Mouse (Mus musculus) MEL (cell line): ENCODE measurements around the gene Gapt. TPM values are rescaled to one million over a fixed set of nuclear protein-coding genes. Genes with fewer than 3 reads are reported as not detected.
A peak's percentile ranks its signal among the peaks of the same experiment; 100 is the strongest.

ENCODE experiments used
- DNase-seq: peaks from one replicate; pipeline ENCODE4 v3.0.0; 2011; ENCODE audit warnings: low read depth, low spot score
- H3K27ac ChIP-seq: 2 replicates; pipeline ENCODE4 v1.5.1; 2012; ENCODE audit warnings: low read depth, mild to moderate bottlenecking, control low read depth, low read length, moderate library complexity; ENCODE audit not compliant: control insufficient read depth
- H3K27me3 ChIP-seq, 2 experiments: fragments of 150-350 bp in 1 of 2; sonication (generic) in 1 of 2; 2 replicates each; pipeline ENCODE4 v1.6.1; 2012; ENCODE audit warnings: low read length in 2 of 2, mild to moderate bottlenecking in 2 of 2, improper control_type of control experiment in 1 of 2, moderate library complexity in 1 of 2; ENCODE audit not compliant: insufficient read depth in 2 of 2, control insufficient read depth in 1 of 2
- H3K36me3 ChIP-seq, 2 experiments: 2 replicates each; pipeline ENCODE4 v1.6.1; 2012 to 2014; ENCODE audit warnings: low read length in 2 of 2, improper control_type of control experiment in 1 of 2, inconsistent platforms in 1 of 2, mild to moderate bottlenecking in 1 of 2; ENCODE audit not compliant: insufficient read depth in 2 of 2, control insufficient read depth in 1 of 2
- H3K4me1 ChIP-seq, 2 experiments: fragments of 150-350 bp in 1 of 2; sonication (generic) in 1 of 2; 2 replicates each; pipeline ENCODE4 v1.6.1; 2012; ENCODE audit warnings: low read length in 2 of 2, improper control_type of control experiment in 1 of 2, mild to moderate bottlenecking in 1 of 2; ENCODE audit not compliant: insufficient read depth in 2 of 2, control insufficient read depth in 1 of 2
- H3K4me3 ChIP-seq, 2 experiments: fragments of 150-350 bp in 1 of 2; sonication (generic) in 1 of 2; 2 replicates each; pipeline ENCODE4 v1.5.1; 2012; ENCODE audit warnings: low read depth in 2 of 2, low read length in 2 of 2, mild to moderate bottlenecking in 2 of 2, moderate library complexity in 2 of 2, control low read depth in 1 of 2, improper control_type of control experiment in 1 of 2; ENCODE audit not compliant: control insufficient read depth in 1 of 2, insufficient read depth in 1 of 2
- H3K79me2 ChIP-seq: 2 replicates; pipeline ENCODE4 v1.6.1; 2012; ENCODE audit warnings: mild to moderate bottlenecking, low read length, moderate library complexity; ENCODE audit not compliant: control insufficient read depth, poor library complexity, insufficient read depth
- H3K9ac ChIP-seq: 2 replicates; pipeline ENCODE4 v1.6.1; 2012; ENCODE audit warnings: low read depth, mild to moderate bottlenecking, control low read depth, low read length, moderate library complexity; ENCODE audit not compliant: control insufficient read depth, poor library complexity, severe bottlenecking
- H3K9me3 ChIP-seq: fragments of 150-350 bp; sonication (generic); replicated peaks from 2 replicates; pipeline ENCODE4 v1.6.1; 2012; ENCODE audit warnings: mild to moderate bottlenecking, low read length, improper control_type of control experiment, moderate library complexity; ENCODE audit not compliant: insufficient read depth
- BHLHE40 ChIP-seq: IDR thresholded peaks from 2 replicates; pipeline ENCODE4 v1.6.1; 2012; ENCODE audit warnings: low read depth, mild to moderate bottlenecking, inconsistent platforms, low read length, improper control_type of control experiment, borderline replicate concordance
- CHD1 ChIP-seq: IDR thresholded peaks from 2 replicates; pipeline ENCODE4 v1.6.1; 2012; ENCODE audit warnings: low read depth, mild to moderate bottlenecking, inconsistent platforms, low read length, improper control_type of control experiment
- CHD2 ChIP-seq: IDR thresholded peaks from 2 replicates; pipeline ENCODE4 v1.6.1; 2011; ENCODE audit warnings: low read length, improper control_type of control experiment
- CTCF ChIP-seq, 3 experiments: IDR thresholded peaks in 2 of 3; conservative IDR thresholded peaks in 1 of 3; 2 replicates each; pipeline ENCODE4 v1.5.1; 2011 to 2012; ENCODE audit warnings: low read length in 3 of 3, low read depth in 2 of 3, mild to moderate bottlenecking in 2 of 3, improper control_type of control experiment in 1 of 3, inconsistent platforms in 1 of 3, mixed read lengths in 1 of 3, moderate library complexity in 1 of 3; ENCODE audit not compliant: control insufficient read depth in 1 of 3, insufficient read depth in 1 of 3, poor library complexity in 1 of 3, severe bottlenecking in 1 of 3
- E2F4 ChIP-seq: IDR thresholded peaks from 2 replicates; pipeline ENCODE4 v1.6.1; 2011; ENCODE audit warnings: low read depth, low read length, improper control_type of control experiment, borderline replicate concordance
- ELF1 ChIP-seq: IDR thresholded peaks from 2 replicates; pipeline ENCODE4 v1.6.1; 2014; ENCODE audit warnings: low read depth, mild to moderate bottlenecking, inconsistent platforms, low read length, improper control_type of control experiment, moderate library complexity
- EP300 ChIP-seq, 2 experiments: IDR thresholded peaks; 2 replicates each; pipeline ENCODE4 v1.6.1; 2011; ENCODE audit warnings: improper control_type of control experiment in 2 of 2, low read length in 2 of 2, low read depth in 1 of 2, mild to moderate bottlenecking in 1 of 2
- ETS1 ChIP-seq: IDR thresholded peaks from 2 replicates; pipeline ENCODE4 v1.6.1; 2012; ENCODE audit warnings: low read depth, mild to moderate bottlenecking, inconsistent platforms, low read length, improper control_type of control experiment, moderate library complexity
- GABPA ChIP-seq: IDR thresholded peaks from 2 replicates; pipeline ENCODE4 v1.6.1; 2012; ENCODE audit warnings: low read depth, mild to moderate bottlenecking, inconsistent platforms, low read length, improper control_type of control experiment, moderate library complexity
- GATA1 ChIP-seq: IDR thresholded peaks from 2 replicates; pipeline ENCODE4 v1.6.1; 2011; ENCODE audit warnings: low read depth, low read length, improper control_type of control experiment
- HCFC1 ChIP-seq: IDR thresholded peaks from 2 replicates; pipeline ENCODE4 v1.6.1; 2012; ENCODE audit warnings: low read depth, mild to moderate bottlenecking, inconsistent platforms, low read length, improper control_type of control experiment, moderate library complexity
- JUND ChIP-seq: IDR thresholded peaks from 2 replicates; pipeline ENCODE4 v1.6.1; 2011; ENCODE audit warnings: low read depth, mild to moderate bottlenecking, improper control_type of control experiment, low read length
- MAFK ChIP-seq: IDR thresholded peaks from 2 replicates; pipeline ENCODE4 v1.6.1; 2011; ENCODE audit warnings: low read depth, mild to moderate bottlenecking, low read length, improper control_type of control experiment, borderline replicate concordance
- MAX ChIP-seq: IDR thresholded peaks from 2 replicates; pipeline ENCODE4 v1.6.1; 2011; ENCODE audit warnings: low read length, improper control_type of control experiment
- MXI1 ChIP-seq: IDR thresholded peaks from 2 replicates; pipeline ENCODE4 v1.6.1; 2011; ENCODE audit warnings: mild to moderate bottlenecking, low read depth, low read length, improper control_type of control experiment
- MYB ChIP-seq: IDR thresholded peaks from 2 replicates; pipeline ENCODE4 v1.6.1; 2011; ENCODE audit warnings: mild to moderate bottlenecking, low read depth, low read length, improper control_type of control experiment
- NELFE ChIP-seq: IDR thresholded peaks from 2 replicates; pipeline ENCODE4 v1.6.1; 2011; ENCODE audit warnings: low read depth, low read length, improper control_type of control experiment
- NRF1 ChIP-seq: IDR thresholded peaks from 2 replicates; pipeline ENCODE4 v1.6.1; 2014; ENCODE audit warnings: low read depth, mild to moderate bottlenecking, inconsistent platforms, low read length, improper control_type of control experiment, moderate library complexity; ENCODE audit not compliant: poor library complexity, insufficient read depth, severe bottlenecking
- POLR2A ChIP-seq, 2 experiments: IDR thresholded peaks; 2 replicates each; pipeline ENCODE4 v1.6.1; 2011 to 2012; ENCODE audit warnings: low read length in 2 of 2, mild to moderate bottlenecking in 2 of 2, control low read depth in 1 of 2, improper control_type of control experiment in 1 of 2, low read depth in 1 of 2, moderate library complexity in 1 of 2; ENCODE audit not compliant: control insufficient read depth in 1 of 2, insufficient read depth in 1 of 2, poor library complexity in 1 of 2
- POLR2AphosphoS2 ChIP-seq: IDR thresholded peaks from 2 replicates; pipeline ENCODE4 v1.6.1; 2011; ENCODE audit warnings: low read length, improper control_type of control experiment
- POLR2AphosphoS5 ChIP-seq: IDR thresholded peaks from 2 replicates; pipeline ENCODE4 v1.6.1; 2012; ENCODE audit warnings: low read depth, borderline replicate concordance, mild to moderate bottlenecking, inconsistent platforms, low read length, moderate library complexity, mixed read lengths
- RAD21 ChIP-seq: IDR thresholded peaks from 2 replicates; pipeline ENCODE4 v1.6.1; 2011; ENCODE audit warnings: mild to moderate bottlenecking, low read depth, low read length, improper control_type of control experiment
- SIN3A ChIP-seq: IDR thresholded peaks from 2 replicates; pipeline ENCODE4 v1.6.1; 2012; ENCODE audit warnings: low read length, improper control_type of control experiment, inconsistent platforms
- SMC3 ChIP-seq: IDR thresholded peaks from 2 replicates; pipeline ENCODE4 v1.6.1; 2011; ENCODE audit warnings: low read depth, low read length, improper control_type of control experiment
- TBP ChIP-seq: IDR thresholded peaks from 2 replicates; pipeline ENCODE4 v1.8.0; 2011; ENCODE audit warnings: low read depth, low read length, improper control_type of control experiment
- TCF12 ChIP-seq: IDR thresholded peaks from 2 replicates; pipeline ENCODE4 v1.6.1; 2014; ENCODE audit warnings: low read depth, mild to moderate bottlenecking, inconsistent platforms, low read length, improper control_type of control experiment, moderate library complexity
- UBTF ChIP-seq: IDR thresholded peaks from 2 replicates; pipeline ENCODE4 v1.6.1; 2012; ENCODE audit warnings: low read depth, mild to moderate bottlenecking, inconsistent platforms, low read length, improper control_type of control experiment, moderate library complexity, borderline replicate concordance; ENCODE audit not compliant: insufficient read depth
- USF1 ChIP-seq: IDR thresholded peaks from 2 replicates; pipeline ENCODE4 v1.6.1; 2014; ENCODE audit warnings: low read depth, mild to moderate bottlenecking, inconsistent platforms, low read length, improper control_type of control experiment, moderate library complexity
- ZC3H11A ChIP-seq: IDR thresholded peaks from 2 replicates; pipeline ENCODE4 v1.6.1; 2012; ENCODE audit warnings: low read depth, mild to moderate bottlenecking, inconsistent platforms, low read length, improper control_type of control experiment
- ZKSCAN1 ChIP-seq: IDR thresholded peaks from 2 replicates; pipeline ENCODE4 v1.6.1; 2012; ENCODE audit warnings: low read depth, mild to moderate bottlenecking, inconsistent platforms, low read length, improper control_type of control experiment, moderate library complexity
- ZMIZ1 ChIP-seq: IDR thresholded peaks from 2 replicates; pipeline ENCODE4 v1.6.1; 2012; ENCODE audit warnings: low read depth, mild to moderate bottlenecking, inconsistent platforms, low read length, improper control_type of control experiment, moderate library complexity
- polyA plus RNA-seq, 2 experiments: library from polyadenylated mRNA; stranded (reverse) in 1 of 2; unstranded in 1 of 2; fragments of >175 nt in 1 of 2; fragments of >200 nt in 1 of 2; gene quantifications; 2 replicates each; pipeline versions ENCODE4 v1.2.1 to v1.2.4; 2012; ENCODE audit warnings: low replicate concordance in 2 of 2, low read depth in 1 of 2; ENCODE audit not compliant: insufficient read length in 2 of 2, insufficient read depth in 1 of 2, missing spikeins in 1 of 2
- total RNA-seq: library from RNA; depleted of rRNA; stranded (reverse); fragments of 300-350 nt; gene quantifications from 2 replicates; pipeline ENCODE4 v1.2.3, GENCODE M21; 2012

Gene Gapt
- total and polyA plus RNA-seq, 3 experiments, result 0.07 to 0.12 TPM; not detected in 1

DNA sequence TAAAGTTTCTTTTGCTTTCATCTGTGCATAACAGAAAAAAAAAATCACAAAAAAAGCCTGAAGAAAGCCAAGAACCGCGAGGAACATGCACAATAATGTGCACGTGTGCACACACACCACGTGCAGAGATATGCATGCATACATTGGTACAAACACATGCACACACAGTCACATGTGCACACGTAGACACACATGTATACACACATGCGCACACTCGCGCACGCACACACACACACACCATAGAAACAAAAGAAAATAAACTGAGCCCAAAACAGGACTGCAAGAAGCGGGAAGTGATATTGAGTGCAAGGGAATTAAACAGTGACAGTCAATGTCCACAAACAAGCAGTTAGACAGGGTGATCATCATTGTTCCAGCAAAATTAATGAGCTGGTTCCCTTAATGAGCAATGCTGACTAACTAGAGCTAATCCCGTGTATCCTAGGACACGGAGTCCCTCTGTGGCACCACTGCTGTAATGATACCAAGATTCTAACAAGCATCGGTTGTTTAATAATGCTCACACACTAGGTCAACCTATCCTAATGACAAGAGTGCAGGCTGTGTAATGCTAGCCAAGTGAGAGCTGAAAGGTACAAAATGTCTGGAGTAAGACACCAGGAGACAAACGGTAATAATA is 23.9 kb downstream of the Gapt start:
- Histone ChIP-seq H3K79me2 (no peaks in the 10 kb centered on the region), H3K36me3 (no peaks in the 10 kb centered on the region), H3K27ac (no peak overlapping the region), H3K9ac (no peak overlapping the region), H3K4me1 (no peaks in the 10 kb centered on the region)
- TF ChIP-seq E2F4, result no peak
- TF ChIP-seq POLR2A (IDR thresholded peaks at IDR 0.05; ENCODE audit: control insufficient read depth in 1 of 2, insufficient read depth in 1 of 2, low read depth in 1 of 2, low read length in 2 of 2, poor library complexity in 1 of 2), result no peak
- no peak for TF ChIP-seq UBTF
- no peak for TF ChIP-seq MAX
- TF ChIP-seq BHLHE40, result no peak
- TF ChIP-seq GATA1, result no peak
- TF ChIP-seq TBP, result no peak
- TF ChIP-seq HCFC1, result no peak
- no peak for TF ChIP-seq ZMIZ1
- no peak for TF ChIP-seq NELFE
- no peak for TF ChIP-seq USF1
- TF ChIP-seq CHD1, result no peak
- TF ChIP-seq NRF1, result no peak
- TF ChIP-seq ZKSCAN1, result no peak
- TF ChIP-seq CTCF (IDR thresholded peaks at IDR 0.05 in 2 of 3, conservative IDR thresholded peaks at IDR 0.05 in 1 of 3; ENCODE audit: control insufficient read depth in 1 of 3, insufficient read depth in 1 of 3, low read depth in 2 of 3, low read length in 3 of 3, poor library complexity in 1 of 3, severe bottlenecking in 1 of 3), result no peak
- TF ChIP-seq EP300 (IDR thresholded peaks at IDR 0.05; ENCODE audit: low read depth in 1 of 2, low read length in 2 of 2), result no peak
- TF ChIP-seq TCF12, result no peak
- TF ChIP-seq MAFK, result no peak
- TF ChIP-seq RAD21, result no peak
- TF ChIP-seq, all 39 proteins: peak for 0
- Histone ChIP-seq H3K27me3 (no peaks in the 10 kb centered on the region), H3K4me3 (no peak overlapping the region), H3K9me3 (no peaks in the 10 kb centered on the region)
- no peak for DNase-seq

DNA sequence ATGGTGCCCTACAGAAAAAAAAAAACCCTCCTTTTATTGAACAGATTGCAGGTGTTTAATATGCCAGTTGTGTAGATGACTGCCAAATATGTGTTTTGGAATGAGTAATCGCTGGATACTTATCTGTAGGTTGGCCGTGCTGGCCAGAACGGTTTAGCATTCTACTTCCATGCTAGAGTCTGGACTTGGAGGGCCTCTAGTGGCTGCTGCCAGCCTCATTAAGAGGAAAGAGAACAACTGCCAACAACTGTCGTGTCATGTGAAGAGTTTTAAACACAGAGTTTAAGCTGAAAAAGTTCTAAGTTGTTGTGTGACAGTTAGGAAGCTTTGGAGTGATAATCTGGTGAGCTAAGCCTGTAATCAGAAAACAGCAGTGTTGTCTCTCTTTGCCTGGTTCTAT is 38.3 kb downstream of the Gapt start:
- no peak for DNase-seq
- H3K4me3 ChIP-seq, result peak overlapping the region in 1 of 2 experiments; percentile 6; a peak in 1 of 4 replicates
- no peaks in the 10 kb centered on the region for H3K27me3 ChIP-seq
- H3K4me1 ChIP-seq, result peaks cover 0 to 3% of the 10 kb centered on the region in 2 experiments; a peak in 1 of 4 replicates
- no peaks in the 10 kb centered on the region for H3K79me2 ChIP-seq
- H3K9me3 ChIP-seq, result no peaks in the 10 kb centered on the region
- H3K36me3 ChIP-seq, result no peaks in the 10 kb centered on the region; a peak in 1 of 4 replicates
- H3K9ac ChIP-seq, result no peak overlapping the region
- H3K27ac ChIP-seq, result no peak overlapping the region
- peak; percentile 56; the same call in 1 of the 2 replicates for TF ChIP-seq USF1
- 0 out of 2 replicates have a peak, but pooled peaks have one; percentile 17 for TF ChIP-seq SMC3
- TF ChIP-seq GABPA, result no peak
- TF ChIP-seq POLR2AphosphoS2, result no peak
- no peak for TF ChIP-seq JUND
- no peak for TF ChIP-seq SIN3A
- peak; percentile 42; the same call in 1 of the 2 replicates for TF ChIP-seq MYB
- no peak for TF ChIP-seq UBTF
- no peak for TF ChIP-seq ZC3H11A
- peak; percentile 31 for TF ChIP-seq RAD21
- TF ChIP-seq MXI1, result no peak
- no peak for TF ChIP-seq ELF1
- TF ChIP-seq POLR2AphosphoS5, result no peak
- TF ChIP-seq ETS1, result 0 out of 2 replicates have a peak, but pooled peaks have one; percentile 6
- TF ChIP-seq CTCF (IDR thresholded peaks at IDR 0.05 in 2 of 3, conservative IDR thresholded peaks at IDR 0.05 in 1 of 3; ENCODE audit: control insufficient read depth in 1 of 3, insufficient read depth in 1 of 3, low read depth in 2 of 3, low read length in 3 of 3, poor library complexity in 1 of 3, severe bottlenecking in 1 of 3), result peak in 2 of 3 experiments; percentile 20 to 34; a peak in 2 of 6 replicates
- TF ChIP-seq NRF1, result no peak
- TF ChIP-seq NELFE, result no peak
- TF ChIP-seq HCFC1, result no peak
- TF ChIP-seq EP300 (IDR thresholded peaks at IDR 0.05; ENCODE audit: low read depth in 1 of 2, low read length in 2 of 2), result peak in 1 of 2 experiments; percentile 41; a peak in 1 of 4 replicates
- TF ChIP-seq CHD2, result no peak
